Mouse (Mus musculus): ENCODE data around the gene Trub1.
A peak's percentile ranks its signal among the peaks of the same experiment; 100 is the strongest.

The Trub1 gene

DNA sequence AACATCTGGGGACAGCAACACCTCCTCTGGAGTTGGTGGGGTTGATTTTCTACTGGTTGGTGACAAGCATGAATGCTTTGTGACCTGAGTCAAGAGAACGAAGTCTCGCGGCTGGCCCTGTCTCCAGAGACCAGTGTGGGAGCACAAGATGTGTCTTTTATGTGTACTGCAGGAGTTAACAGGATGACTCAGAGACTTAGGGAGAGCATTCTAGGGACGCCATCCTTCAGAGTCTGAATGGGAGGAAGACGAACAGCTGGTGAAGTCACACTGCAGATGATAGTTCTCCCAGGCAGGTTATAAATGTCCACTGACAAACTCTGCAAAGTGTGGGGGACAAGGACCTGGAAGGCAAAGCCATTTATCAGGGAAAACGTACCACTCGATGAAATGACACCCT is 11.2 kb upstream of the Trub1 start:
- no peak for DNase-seq (ENCODE audit: low spot score in 2 of 2)

DNA sequence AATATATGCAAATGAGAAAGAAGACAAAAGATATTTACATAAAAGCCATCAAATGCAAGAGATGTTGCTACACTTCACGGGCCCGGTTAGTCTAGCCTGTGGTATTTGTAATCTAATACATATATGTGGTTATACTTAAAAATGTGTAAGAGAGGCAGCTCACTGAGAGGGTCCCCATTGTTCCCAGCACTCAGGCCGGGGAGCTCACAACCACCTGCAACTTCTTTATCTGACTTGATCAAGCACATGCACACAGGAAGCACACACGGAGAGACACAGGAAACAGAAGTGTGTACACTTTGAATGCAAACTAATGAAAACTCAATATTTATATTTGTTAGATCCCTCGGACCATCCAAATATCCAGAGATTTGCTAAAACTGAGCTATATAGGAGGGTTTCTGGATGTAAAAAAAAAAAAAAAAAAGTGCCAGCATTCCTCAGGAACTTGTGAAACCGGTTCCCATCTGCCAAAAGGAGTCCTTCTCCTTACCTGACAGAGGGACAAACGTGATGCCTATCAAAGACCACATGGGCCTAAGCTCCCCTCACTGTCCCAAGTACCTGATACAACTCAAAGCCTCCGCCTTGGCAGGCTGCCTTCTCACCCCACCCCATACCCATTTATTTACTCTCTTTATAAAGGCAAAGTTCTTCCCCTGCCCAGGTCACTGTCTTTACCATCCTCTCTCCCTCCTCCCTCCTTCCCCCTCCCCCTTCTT is 9.6 kb upstream of the Trub1 start:
- DNase-seq (ENCODE audit: low spot score in 2 of 2): no peak

DNA sequence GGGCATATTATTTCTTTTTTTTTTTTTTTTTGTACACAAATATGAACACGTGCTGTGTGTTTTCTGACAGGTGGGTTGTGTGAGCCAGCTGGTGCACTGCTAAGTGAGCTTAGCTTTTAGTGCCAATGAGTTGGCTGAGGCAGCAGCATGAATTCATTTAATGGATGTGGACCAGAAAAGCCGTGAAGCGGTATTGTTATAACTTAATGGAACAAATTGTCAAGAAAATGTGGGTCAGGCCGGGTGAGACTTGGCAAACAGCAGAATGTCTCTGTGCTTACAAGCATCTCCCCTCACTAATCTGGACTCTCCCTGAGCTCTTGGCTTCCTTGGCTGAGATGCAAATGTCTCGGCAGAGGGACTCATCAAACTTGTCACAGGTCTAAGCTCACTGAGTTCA is 7.7 kb upstream of the Trub1 start:
- no peak for DNase-seq (ENCODE audit: low spot score in 2 of 2)

DNA sequence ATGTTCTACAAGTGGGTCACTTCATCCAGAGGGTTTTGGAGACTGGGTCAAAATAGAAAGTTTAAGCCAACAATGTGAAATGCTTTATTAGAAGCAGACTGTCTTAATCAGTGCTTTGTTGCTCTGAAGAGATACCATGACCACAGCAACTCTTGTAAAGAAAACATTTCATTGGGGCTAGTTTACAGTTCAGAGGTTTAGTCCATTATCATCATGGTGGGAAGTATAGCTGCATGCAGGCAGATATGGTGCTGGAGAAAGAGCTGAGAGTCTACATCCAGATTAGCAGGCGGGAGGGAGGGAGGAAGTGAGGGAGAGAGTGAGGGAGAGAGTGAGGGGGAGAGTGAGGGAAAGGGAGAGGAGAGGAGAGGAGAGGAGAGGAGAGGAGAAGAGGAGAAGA is 1.9 kb upstream of the Trub1 start:
- DNase-seq (ENCODE audit: low spot score in 2 of 2): no peak

DNA sequence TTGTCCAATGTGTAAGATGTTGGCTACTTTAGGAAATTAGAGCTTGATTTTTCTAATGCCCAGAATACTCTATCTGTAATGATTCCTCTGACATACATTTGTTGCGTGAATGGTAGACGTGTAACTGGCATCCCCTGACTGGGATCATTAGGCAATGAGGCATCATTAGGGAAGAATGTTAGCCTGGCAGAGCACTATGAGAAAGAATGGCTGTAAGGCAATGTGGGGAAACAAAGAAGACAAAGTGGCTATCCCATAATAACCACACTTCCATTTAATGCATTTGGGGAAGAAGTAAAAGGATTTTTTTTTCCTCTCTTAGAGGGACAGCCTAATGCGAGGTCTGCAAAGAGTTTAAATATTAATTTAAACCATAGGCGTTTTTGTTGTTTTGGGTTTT is 950 bp upstream of the Trub1 start:
- DNase-seq (ENCODE audit: low spot score in 2 of 2): no peak

DNA sequence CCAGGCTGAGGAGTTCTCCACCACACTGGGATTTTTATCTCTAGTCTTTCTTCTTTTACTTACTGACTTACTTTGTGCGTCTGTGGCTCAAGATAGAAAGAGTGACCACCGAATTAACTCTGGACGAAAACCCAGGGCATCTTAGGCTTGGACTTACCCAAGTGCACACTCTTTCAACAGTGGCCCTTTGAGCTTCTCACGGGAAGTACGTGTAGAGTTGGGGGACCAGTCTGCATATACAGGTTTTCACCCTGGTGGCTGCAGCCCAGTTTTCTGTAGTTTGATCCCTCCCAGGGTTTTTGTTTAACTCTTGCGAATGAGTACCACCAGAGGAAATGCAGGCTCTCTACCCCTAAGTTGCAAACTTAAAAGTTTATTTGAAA is 497 bp downstream of the Trub1 start:
- no peak for DNase-seq (ENCODE audit: low spot score in 2 of 2)

DNA sequence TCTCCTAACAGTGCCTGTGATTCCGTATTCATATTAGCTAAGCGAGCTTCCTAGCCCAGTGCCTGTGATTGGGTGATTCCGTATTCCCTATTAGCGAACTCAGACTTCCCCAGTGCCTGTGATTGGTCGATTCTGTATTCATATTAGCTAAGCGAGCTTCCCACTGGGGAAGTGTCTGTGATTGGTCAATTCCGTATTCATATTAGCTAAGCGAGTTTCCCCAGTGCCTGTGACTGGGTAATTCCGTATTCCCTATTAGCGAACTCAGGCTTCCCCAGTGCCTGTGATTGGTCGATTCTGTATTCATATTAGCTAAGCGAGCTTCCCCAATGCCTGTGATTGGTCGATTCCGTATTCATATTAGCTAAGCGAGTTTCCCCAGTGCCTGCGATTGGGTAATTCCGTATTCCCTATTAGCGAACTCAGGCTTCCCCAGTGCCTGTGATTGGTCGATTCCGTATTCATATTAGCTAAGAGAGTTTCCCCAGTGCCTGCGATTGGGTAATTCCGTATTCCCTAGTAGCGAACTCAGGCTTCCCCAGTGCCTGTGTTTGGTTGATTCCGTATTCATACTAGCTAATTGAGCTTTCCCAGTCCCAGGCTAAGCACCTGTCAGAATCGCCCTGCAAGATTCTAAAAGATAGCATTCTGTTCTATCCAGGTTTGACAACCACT is 2.7 kb downstream of the Trub1 start:
- no peak for DNase-seq (ENCODE audit: low spot score in 2 of 2)

DNA sequence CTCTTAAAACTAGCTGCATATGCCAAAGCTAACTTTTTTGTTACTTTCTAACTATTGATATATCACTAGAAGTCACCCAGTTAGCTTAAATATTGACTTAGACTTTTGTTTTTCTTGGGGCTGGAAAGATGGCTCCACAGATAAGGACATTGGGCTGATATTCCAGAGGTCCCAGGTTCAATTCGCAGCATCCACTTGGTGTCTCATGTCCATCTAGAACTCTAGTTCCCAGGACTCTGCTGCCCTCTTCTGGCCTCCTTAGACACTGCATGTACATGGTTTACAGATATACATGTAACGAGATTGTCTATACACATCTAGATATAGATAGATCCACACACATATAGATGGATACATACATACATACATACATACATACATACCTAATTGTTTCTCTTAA is 4.4 kb downstream of the Trub1 start:
- peak; percentile 29 to 51 for DNase-seq (ENCODE audit: low spot score in 2 of 2)

DNA sequence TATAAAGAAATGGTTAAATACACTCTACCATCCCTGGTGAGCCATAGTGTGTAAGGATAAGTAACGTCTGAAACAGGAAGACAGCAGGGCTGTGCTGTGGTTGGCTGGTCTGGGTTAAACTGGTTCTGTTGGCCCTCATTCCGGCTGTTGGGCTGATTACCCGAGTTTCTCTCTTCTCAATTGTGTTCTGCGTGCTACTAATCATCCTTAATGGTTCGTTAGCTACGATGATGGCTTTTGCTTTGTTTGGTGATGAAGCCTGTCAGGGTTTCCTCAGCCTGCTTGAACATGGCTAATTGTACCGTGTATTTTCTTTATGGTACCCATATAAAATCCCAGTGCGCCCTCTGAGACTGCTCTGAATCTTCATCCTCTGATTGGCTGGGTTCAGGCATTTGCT is 11.0 kb downstream of the Trub1 start:
- DNase-seq (ENCODE audit: low spot score in 2 of 2): no peak

DNA sequence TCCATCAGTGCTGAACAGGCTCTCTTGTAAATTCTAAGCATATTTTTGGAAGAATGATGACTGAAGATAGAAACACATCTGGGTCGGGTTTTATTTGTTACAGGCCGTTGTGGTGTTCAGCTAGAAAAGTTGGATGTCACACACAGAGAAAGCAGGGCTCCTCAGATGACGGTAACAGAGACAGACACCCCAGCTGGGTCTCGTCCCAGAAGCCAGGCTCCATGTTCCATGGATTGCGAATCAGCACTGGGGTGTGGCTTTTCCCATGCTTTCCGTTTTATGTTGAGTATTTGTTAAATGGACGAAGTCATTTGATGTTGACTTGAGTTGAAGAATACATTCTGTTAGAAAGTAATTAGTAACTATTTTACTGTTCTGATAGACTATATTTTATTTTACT is 13.0 kb downstream of the Trub1 start:
- DNase-seq (ENCODE audit: low spot score in 2 of 2): no peak

DNA sequence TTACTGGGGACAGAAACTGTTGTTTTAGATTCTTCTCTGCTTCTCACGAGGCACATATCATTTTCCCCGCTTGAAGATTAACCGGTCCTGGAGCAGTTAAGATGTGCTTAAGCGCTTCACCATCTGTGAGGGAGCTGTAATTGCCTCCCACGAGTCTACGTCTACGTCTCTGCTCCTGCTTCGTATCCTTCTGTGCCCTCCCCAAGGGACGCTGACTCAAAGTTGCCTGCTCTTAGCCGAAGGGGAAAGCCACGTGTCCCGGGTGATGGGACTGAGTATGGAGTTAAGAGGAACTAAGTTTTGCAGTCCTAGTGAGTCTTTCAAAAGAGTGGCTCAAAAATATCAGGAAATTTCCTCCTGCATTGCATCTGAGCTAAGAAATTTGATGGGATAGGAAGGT is 18.3 kb downstream of the Trub1 start:
- no peak for DNase-seq (ENCODE audit: low spot score in 2 of 2)

DNA sequence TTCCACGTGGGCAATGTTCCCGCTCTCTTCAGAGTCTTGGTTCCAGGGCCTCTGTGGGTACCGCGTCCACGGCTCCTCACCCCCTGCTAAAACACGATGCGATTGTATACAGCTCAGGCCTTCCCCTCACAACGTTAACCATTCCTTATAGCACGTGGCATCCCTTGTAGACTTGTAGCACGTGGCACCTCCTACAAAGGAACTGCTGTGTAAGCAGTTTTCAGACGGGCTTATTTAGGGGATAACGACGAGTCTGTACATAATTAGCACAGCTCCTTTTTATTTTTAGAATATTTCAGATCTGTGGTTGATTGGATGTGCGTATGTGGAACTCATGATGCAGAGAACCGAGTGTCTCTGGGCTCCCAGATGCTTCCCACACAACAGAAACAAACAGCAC is 19.5 kb downstream of the Trub1 start:
- no peak for DNase-seq (ENCODE audit: low spot score in 2 of 2)

DNA sequence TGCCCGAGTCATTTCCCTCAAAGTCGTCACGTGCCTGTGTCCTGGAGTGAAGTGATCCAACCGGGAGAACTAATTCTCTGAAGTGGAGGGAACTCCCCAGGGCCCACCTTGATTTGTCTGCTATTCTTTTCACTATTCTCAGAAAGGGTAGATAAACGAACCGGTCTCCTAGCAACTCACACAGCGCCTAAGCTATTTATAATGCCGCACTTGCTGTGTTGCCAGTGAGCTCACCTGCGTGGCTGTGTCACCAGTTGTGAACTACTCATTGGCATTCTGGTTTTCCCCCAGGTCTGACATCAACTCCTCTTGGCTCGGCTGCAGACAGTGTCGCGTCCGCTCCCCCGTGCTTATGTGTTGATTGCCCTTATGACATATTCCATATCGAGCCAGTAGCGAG is 20.6 kb downstream of the Trub1 start:
- DNase-seq (ENCODE audit: low spot score in 2 of 2): no peak

DNA sequence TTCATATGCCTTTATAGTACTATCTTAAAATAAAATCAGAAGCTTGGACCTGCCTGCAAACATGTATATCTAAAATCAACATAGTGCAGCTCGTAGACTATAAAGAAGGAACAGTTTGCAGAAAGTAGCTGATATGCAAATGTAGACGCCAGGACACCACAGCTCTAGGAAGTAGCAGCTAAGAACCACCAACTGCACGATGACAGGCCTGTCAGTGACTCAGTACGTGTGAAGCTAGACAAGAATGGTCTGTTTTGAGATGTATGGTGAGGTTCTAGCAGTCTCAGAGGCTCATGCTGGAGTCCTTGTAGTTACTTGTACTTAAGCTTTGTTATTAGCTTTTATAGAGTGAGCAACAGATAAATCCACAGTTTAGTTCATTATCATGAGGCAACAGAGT is 22.6 kb downstream of the Trub1 start:
- no peak for DNase-seq (ENCODE audit: low spot score in 2 of 2)

DNA sequence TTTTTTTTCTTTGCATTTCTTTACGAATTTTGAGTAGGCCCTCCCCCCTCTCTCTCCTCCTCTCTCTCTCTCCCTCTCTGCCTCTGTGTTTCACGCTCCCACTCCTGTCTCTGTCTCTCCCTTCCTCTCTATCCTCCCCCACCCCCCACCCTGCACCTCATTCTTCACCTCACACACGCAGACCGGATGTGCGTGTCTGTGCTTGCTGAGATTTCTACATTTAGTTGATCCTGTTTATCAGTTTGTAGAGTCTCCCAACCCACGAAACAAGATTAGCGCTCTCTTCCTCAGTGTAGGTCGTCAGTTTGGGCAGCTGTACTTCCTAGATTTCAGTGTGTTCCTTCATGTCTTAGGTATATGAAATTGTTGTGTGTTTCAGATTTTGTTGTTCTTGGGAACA is 24.6 kb downstream of the Trub1 start:
- no peak for DNase-seq (ENCODE audit: low spot score in 2 of 2)

DNA sequence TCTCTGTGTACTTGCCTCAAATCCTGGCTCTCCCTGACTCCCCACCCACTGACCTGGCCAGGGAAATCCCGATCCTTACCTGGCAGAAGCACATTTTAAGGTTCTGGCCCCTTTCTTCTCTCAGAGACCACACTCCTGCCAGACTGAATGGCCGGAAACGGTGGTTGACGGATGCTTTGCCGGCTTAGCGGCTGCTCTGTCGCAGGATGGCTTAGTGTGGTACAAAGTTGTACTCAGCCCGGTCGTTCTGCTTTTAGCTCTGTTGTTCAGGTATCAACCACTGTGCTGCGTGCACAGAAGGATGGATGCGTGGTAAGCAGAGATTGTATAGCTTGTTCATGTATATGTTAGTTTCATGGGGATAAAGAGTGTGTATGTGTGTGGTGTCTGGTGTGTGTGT is 25.3 kb downstream of the Trub1 start:
- DNase-seq (ENCODE audit: low spot score in 2 of 2): no peak

DNA sequence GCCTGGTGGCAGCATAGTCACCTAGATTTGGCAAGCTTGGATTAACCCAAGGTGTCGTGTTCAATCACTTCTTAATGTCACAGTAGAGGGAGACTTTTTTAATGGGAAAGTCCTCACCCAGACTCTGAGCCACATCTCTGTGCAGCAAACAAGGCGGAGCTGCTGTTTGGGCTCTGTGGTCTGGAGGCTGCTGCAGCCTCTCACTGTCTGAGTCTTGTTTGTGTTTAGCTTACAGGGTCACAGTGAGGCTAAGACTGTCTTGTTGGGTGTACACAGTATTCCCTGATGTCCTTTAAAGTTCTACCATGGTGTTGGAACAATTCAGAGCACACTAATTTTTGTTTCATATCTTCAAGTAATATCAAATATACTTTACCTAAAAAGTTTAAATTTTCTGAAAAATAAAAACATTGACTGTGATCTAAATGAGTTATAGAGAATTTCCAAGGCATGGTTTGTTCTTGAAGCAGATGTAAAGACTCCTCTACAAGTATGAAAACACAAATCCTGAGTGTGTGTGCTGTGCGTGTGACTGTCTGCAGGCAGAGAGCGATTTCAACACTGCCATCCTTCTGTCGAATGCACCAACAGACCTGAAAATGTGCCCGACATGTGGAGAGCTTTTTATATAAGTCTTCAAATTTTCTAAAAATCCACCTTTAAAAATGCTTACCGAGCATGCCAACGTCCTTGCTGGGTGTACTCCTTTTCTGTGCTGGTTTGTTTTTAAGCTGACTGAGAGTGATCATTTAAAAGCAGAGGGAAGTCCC is 27.4 kb downstream of the Trub1 start:
- no peak for DNase-seq (ENCODE audit: low spot score in 2 of 2)

DNA sequence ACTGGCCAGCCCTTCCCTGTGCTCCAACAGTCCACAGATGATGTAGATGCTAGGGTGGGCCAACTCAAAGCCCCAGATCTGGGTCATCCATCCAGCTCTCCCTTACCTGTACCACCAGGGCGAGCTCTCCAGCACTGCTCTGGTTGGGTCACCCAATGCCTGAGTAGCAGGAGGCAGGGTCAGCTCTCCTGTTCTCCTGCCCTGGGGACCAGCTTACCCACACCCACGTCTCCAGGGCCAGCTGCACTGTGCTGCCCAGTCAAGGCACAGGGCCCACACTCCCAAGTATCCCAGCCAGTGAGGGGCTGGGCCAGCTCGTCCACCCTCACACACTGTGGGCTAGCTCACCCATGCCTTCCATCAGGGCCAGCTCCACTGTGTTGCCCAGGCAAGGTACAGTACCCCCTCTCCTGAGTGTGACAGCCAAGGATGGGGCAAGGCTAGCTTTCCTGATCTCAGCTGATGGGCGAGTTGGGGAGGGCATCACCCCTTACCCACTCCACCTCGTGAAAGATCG is 29.1 kb downstream of the Trub1 start:
- DNase-seq (ENCODE audit: low spot score in 2 of 2): no peak

DNA sequence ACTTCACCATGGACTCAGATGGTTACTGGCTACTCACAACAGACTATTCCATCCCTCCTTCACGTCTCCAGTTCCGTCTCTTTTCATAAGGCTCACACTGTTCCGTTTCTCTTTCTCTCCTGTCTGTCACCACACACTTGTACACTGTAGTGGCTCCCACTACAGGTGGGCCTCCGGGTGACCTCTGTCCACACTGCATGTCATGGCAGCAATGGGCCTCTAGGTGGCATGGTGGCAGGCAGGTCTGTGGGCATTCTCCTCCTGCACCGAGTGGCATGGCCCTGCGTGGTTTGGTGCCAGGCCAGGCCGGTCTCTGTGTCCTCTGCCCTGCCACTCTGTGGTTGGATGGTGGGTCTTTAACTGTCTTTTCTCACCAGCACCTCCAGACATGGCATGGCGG is 30.1 kb downstream of the Trub1 start:
- DNase-seq (ENCODE audit: low spot score in 2 of 2): peak; percentile 11 to 51

DNA sequence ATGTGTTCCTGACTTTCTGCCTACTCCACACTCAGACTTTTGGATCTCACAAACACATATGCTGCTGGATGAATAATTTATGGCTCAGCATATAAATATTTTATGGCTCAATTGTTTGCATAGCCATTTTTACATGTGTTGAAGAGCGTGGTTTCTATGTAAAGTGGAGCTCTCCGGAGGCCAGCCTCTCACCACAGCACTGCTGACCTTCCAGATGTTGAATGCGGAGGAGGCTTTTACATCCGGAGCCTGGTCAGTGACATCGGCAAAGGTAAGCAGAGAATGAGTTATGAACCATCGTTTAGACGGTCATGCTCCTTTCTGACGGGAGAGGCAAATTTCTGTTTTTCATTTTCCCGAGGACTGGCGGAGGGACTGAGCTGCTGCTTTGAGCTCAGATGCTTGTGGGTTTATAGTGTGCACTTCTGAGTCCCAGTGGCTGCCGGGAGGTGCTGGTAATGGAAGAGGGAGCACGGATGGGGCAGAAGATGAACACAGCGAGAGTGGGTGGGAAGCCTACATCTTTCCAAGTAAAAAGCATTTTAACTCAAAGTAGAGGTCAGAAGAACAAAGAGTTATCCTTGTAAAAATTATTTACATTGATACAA is 34.4 kb downstream of the Trub1 start:
- no peak for DNase-seq (ENCODE audit: low spot score in 2 of 2)

DNA sequence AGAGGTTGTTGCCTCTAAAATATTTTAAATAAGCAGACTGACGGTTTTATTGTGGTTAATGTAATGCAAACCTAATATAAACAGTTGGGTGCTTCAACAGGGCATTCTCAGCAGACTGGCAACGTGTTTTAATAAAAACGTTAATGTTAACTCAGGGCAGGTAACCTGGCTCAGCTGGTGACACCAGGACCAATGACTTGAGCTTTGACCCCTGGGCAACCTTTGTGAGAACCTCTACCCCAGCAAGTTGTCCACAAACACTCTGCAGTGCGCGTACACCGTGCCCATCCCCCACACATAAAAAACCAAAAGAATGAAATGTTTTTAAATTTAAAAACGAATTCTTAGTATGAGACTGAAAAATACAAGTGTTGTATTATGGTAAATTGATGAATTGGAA is 36.8 kb downstream of the Trub1 start:
- no peak for DNase-seq (ENCODE audit: low spot score in 2 of 2)

DNA sequence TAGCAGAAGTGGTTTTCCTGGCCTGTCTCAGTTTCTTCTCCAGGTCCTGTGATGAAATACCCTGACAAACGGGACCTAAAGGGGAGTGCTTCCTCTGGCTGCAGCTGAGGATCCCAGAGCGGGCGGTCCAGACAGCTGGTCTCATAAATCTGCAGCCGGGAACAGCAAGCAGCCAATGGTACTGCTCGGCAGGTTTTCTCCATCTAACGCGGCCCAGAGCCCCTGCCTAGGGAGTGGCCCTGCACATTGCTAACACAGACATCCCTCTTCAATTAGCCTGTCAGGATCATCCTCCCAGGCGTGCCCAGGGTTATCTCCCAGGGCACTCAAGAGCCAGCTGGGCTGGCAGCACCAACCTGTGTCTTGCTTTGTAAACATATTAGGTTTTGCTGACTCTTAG is 38.3 kb downstream of the Trub1 start:
- DNase-seq (ENCODE audit: low spot score in 2 of 2): no peak

DNA sequence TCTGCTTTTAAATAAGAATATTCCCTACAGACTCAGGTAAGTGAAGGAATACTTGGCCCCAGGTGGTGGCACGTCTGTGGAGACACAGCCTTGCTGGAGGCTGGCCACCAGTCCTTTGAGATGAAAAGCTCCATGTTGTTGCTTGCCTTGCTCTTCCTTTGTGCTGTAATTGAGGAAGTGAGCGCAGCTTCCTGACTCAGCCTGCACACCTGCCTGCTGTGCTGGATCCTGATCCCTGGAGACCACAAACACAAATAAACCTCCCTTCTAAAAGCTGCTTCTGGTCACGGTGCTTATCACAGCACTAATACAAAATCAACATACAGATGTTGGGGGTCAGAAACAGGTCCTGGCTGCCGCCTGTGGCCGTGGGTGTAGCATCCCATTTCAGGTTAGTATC is 41.3 kb downstream of the Trub1 start:
- DNase-seq (ENCODE audit: low spot score in 2 of 2): no peak
